Mouse (Mus musculus) liver, embryonic 14.5 days (tissue): ENCODE measurements around the gene Slc36a4.

Experiments
- CTCF ChIP-seq: IDR thresholded peaks from 2 replicates; pipeline ENCODE4 v1.5.1; 2016; ENCODE audit warnings: antibody characterized with exemption, low read depth, control low read depth
- EP300 ChIP-seq: IDR thresholded peaks from 2 replicates; pipeline ENCODE4 v1.6.1; 2016; ENCODE audit warnings: antibody characterized with exemption, low read depth

DNA sequence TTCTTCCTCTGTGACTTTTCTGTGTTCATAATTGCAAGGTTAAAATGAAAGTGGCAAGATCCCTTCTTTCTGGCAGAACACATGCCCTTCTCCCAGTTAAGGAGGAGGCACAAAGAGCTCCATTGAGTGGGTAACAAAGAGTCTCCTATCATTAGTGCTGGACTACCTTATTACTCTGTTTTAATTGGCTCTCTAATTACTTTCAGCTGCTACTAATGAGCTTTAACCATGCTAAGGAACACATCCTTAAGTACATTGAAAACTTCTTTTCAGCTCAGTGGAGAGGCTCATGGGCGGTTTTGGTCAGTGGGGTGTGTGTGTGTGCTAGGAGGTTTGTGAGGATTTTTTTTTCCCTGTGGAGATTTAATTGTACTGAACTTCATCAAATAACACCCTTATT is 65.4 kb downstream of the Slc36a4 start:
- TF ChIP-seq CTCF (no peak), EP300 (no peak)
